Mouse (Mus musculus) right cerebral cortex, postnatal 14 days (tissue): ENCODE measurements around the gene Sorcs1.

Source experiments
- DNase-seq: peaks from one replicate; pipeline ENCODE4 v3.0.0; 2022

Gene Sorcs1

GRCm38 (mm10) chr19:50418962-50419720, 259.3 kb downstream of the Sorcs1 start:
- DNase-seq, result no peak

- DNase-seq, result no peak
Measured at GRCm38 (mm10) chr19:50410561-50410960, 267.9 kb downstream of the Sorcs1 start.

GRCm38 (mm10) chr19:50398341-50398740, 280.1 kb downstream of the Sorcs1 start:
- no peak for DNase-seq

GRCm38 (mm10) chr19:50395731-50396130, 282.7 kb downstream of the Sorcs1 start:
- no peak for DNase-seq

GRCm38 (mm10) chr19:50394101-50394500, 284.3 kb downstream of the Sorcs1 start:
- DNase-seq, result no peak

- DNase-seq, result no peak
Measured at GRCm38 (mm10) chr19:50389925-50390552, 288.4 kb downstream of the Sorcs1 start.

- no peak for DNase-seq
Measured at GRCm38 (mm10) chr19:50378901-50379300, 299.5 kb downstream of the Sorcs1 start.

- DNase-seq, result peak; percentile 36
Measured at GRCm38 (mm10) chr19:50374751-50375150, 303.7 kb downstream of the Sorcs1 start.

GRCm38 (mm10) chr19:50366446-50366845, 312.0 kb downstream of the Sorcs1 start:
- DNase-seq, result no peak

- no peak for DNase-seq
Measured at GRCm38 (mm10) chr19:50362655-50363500, 315.6 kb downstream of the Sorcs1 start.

- DNase-seq, result no peak
Measured at GRCm38 (mm10) chr19:50358561-50358960, 319.9 kb downstream of the Sorcs1 start.

- no peak for DNase-seq
Measured at GRCm38 (mm10) chr19:50339211-50339610, 339.2 kb downstream of the Sorcs1 start.

GRCm38 (mm10) chr19:50336751-50337150, 341.7 kb downstream of the Sorcs1 start:
- no peak for DNase-seq

GRCm38 (mm10) chr19:50331136-50331535, 347.3 kb downstream of the Sorcs1 start:
- DNase-seq, result no peak

GRCm38 (mm10) chr19:50327804-50328203, 350.6 kb downstream of the Sorcs1 start:
- no peak for DNase-seq

- DNase-seq, result no peak
Measured at GRCm38 (mm10) chr19:50326151-50326550, 352.3 kb downstream of the Sorcs1 start.

GRCm38 (mm10) chr19:50325686-50326085, 352.8 kb downstream of the Sorcs1 start:
- DNase-seq, result no peak

GRCm38 (mm10) chr19:50307046-50307445, 371.4 kb downstream of the Sorcs1 start:
- no peak for DNase-seq

- no peak for DNase-seq
Measured at GRCm38 (mm10) chr19:50294205-50294604, 384.2 kb downstream of the Sorcs1 start.

- peak; percentile 29 for DNase-seq
Measured at GRCm38 (mm10) chr19:50264450-50264849, 414.0 kb downstream of the Sorcs1 start.

- DNase-seq, result peak; percentile 37
Measured at GRCm38 (mm10) chr19:50258718-50259413, 419.6 kb downstream of the Sorcs1 start.

GRCm38 (mm10) chr19:50220476-50220875, 458.0 kb downstream of the Sorcs1 start:
- DNase-seq, result no peak
